Mouse (Mus musculus) fat pad, adult 2 months (tissue): ENCODE data around the gene Fam83f.

Experiments
- DNase-seq: peaks from one replicate; pipeline ENCODE4 v3.0.0-alpha.2; 2011; ENCODE audit warnings: low read depth, low spot score; ENCODE audit errors: extremely low read depth

Gene Fam83f

GRCm38 (mm10) chr15:80671295-80672252 lies at the start of gene Fam83f:
Fam83f (plus strand) TSS chr15:80671847.
- no peak for DNase-seq

- no peak for DNase-seq
Measured at GRCm38 (mm10) chr15:80623171-80623837, 48.3 kb upstream of the Fam83f start.

GRCm38 (mm10) chr15:80626472-80626871 lies 45.2 kb upstream of the Fam83f start:
- DNase-seq, result no peak

- DNase-seq, result no peak
Measured at GRCm38 (mm10) chr15:80630147-80630546, 41.5 kb upstream of the Fam83f start.

GRCm38 (mm10) chr15:80630711-80631110 lies 40.9 kb upstream of the Fam83f start:
- DNase-seq, result no peak

- DNase-seq, result no peak
Measured at GRCm38 (mm10) chr15:80631311-80631710, 40.3 kb upstream of the Fam83f start.

- DNase-seq, result no peak
Measured at GRCm38 (mm10) chr15:80632280-80632893, 39.3 kb upstream of the Fam83f start.

GRCm38 (mm10) chr15:80634391-80635193 lies 37.1 kb upstream of the Fam83f start:
- no peak for DNase-seq

GRCm38 (mm10) chr15:80636757-80637372 lies 34.8 kb upstream of the Fam83f start:
- no peak for DNase-seq

GRCm38 (mm10) chr15:80639071-80639702 lies 32.5 kb upstream of the Fam83f start:
- no peak for DNase-seq

- no peak for DNase-seq
Measured at GRCm38 (mm10) chr15:80639874-80640273, 31.8 kb upstream of the Fam83f start.

- no peak for DNase-seq
Measured at GRCm38 (mm10) chr15:80641702-80642435, 29.8 kb upstream of the Fam83f start.

GRCm38 (mm10) chr15:80645006-80645797 lies 26.4 kb upstream of the Fam83f start:
- no peak for DNase-seq

GRCm38 (mm10) chr15:80648977-80649606 lies 22.6 kb upstream of the Fam83f start:
- no peak for DNase-seq

- no peak for DNase-seq
Measured at GRCm38 (mm10) chr15:80650412-80650811, 21.2 kb upstream of the Fam83f start.

GRCm38 (mm10) chr15:80653865-80654264 lies 17.8 kb upstream of the Fam83f start:
- no peak for DNase-seq

- DNase-seq, result no peak
Measured at GRCm38 (mm10) chr15:80658815-80659471, 12.7 kb upstream of the Fam83f start.
